Mouse (Mus musculus) left cerebral cortex, postnatal 25 days (tissue): ENCODE data around the gene Smim22. TPM values are rescaled to one million over a fixed set of nuclear protein-coding genes. Genes with fewer than 3 reads are reported as not detected.

Experiments
- total RNA-seq, 2 experiments: library from RNA; stranded (reverse); gene quantifications; 2 replicates each; pipeline ENCODE4 v1.2.3; 2021

Smim22 gene
- total RNA-seq, 2 experiments from 2014 or later: not detected

Other genes with a start within 250 kb of the Smim22 start
- 100 to 1,000 TPM; 193 to 204 TPM for gene Cdip1, start 217.0 kb upstream of the Smim22 start, total RNA-seq
- not detected for gene 4930562C15Rik, start 171.9 kb upstream of the Smim22 start, total RNA-seq
- gene Ubald1, start 127.0 kb upstream of the Smim22 start, total RNA-seq: 10 to 100 TPM; 86.6 to 88.2 TPM
- gene Mgrn1, start 121.0 kb upstream of the Smim22 start, total RNA-seq: 100 to 1,000 TPM; 200 to 206 TPM
- 10 to 100 TPM; 72.4 TPM for gene Nudt16l1, start 68.5 kb upstream of the Smim22 start, total RNA-seq
- 10 to 100 TPM; 54.9 to 61.8 TPM for gene Anks3, start 43.1 kb upstream of the Smim22 start, total RNA-seq
- not detected for gene Sept12, start 9.4 kb upstream of the Smim22 start, total RNA-seq
- gene Rogdi, start 6.3 kb downstream of the Smim22 start, total RNA-seq: 100 to 1,000 TPM; 195 to 210 TPM
- gene Glyr1, start 42.6 kb downstream of the Smim22 start, total RNA-seq: 100 to 1,000 TPM; 145 to 151 TPM
- 10 to 100 TPM; 43.3 to 48.2 TPM for gene Ubn1, start 42.8 kb downstream of the Smim22 start, total RNA-seq
- under 1 TPM; 0.32 to 0.34 TPM for gene Ppl, start 125.1 kb downstream of the Smim22 start, total RNA-seq
- gene Sec14l5, start 139.8 kb downstream of the Smim22 start, total RNA-seq: 1 to 10 TPM; 3.3 to 4.7 TPM
- gene Nagpa, start 196.7 kb downstream of the Smim22 start, total RNA-seq: 10 to 100 TPM in 1 of 2 experiments, 1 to 10 TPM in 1; 8.4 to 10.8 TPM
- 1 to 10 TPM; 5.0 to 5.4 TPM for gene AU021092, start 215.0 kb downstream of the Smim22 start, total RNA-seq
- gene Alg1, start 226.3 kb downstream of the Smim22 start, total RNA-seq: 10 to 100 TPM; 24.2 to 29.0 TPM
- 1 to 10 TPM; 3.0 to 3.8 TPM for gene Eef2kmt, start 248.7 kb downstream of the Smim22 start, total RNA-seq